Mouse (Mus musculus) neural tube, embryonic 13.5 days (tissue): Measurements from ENCODE around the gene Ppp4c. TPM values are rescaled to one million over a fixed set of nuclear protein-coding genes. Genes with fewer than 3 reads are reported as not detected.
A peak's percentile ranks its signal among the peaks of the same experiment; 100 is the strongest.

Source experiments
- ATAC-seq: fragments of 200-750 bp; cut with Nextera tagmentation; 2 replicates; pipeline ENCODE4 v1.8.0; 2017; ENCODE audit warnings: low read depth, mild to moderate bottlenecking, moderate TSS enrichment, moderate library complexity
- H3K27ac ChIP-seq: fragments of 300-500 bp; sonication (generic); replicated peaks from 2 replicates; pipeline ENCODE4 v1.5.1; 2015; ENCODE audit warnings: moderate library complexity, mild to moderate bottlenecking, inconsistent platforms
- H3K27me3 ChIP-seq: fragments of 300-500 bp; sonication (generic); 2 replicates; pipeline ENCODE4 v1.6.1; 2015; ENCODE audit warnings: mild to moderate bottlenecking, inconsistent platforms
- H3K36me3 ChIP-seq: fragments of 300-500 bp; sonication (generic); 2 replicates; pipeline ENCODE4 v1.6.1; 2015; ENCODE audit warnings: mild to moderate bottlenecking, inconsistent platforms
- H3K4me1 ChIP-seq: fragments of 300-500 bp; sonication (generic); replicated peaks from 2 replicates; pipeline ENCODE4 v1.6.1; 2015; ENCODE audit warnings: inconsistent platforms
- H3K4me2 ChIP-seq: fragments of 300-500 bp; sonication (generic); 2 replicates; pipeline ENCODE4 v1.6.1; 2015; ENCODE audit warnings: inconsistent platforms, mild to moderate bottlenecking, moderate library complexity
- H3K4me3 ChIP-seq: fragments of 300-500 bp; sonication (generic); 2 replicates; pipeline ENCODE4 v1.5.1; 2015; ENCODE audit warnings: mild to moderate bottlenecking, inconsistent platforms
- H3K9ac ChIP-seq: fragments of 300-500 bp; sonication (generic); 2 replicates; pipeline ENCODE4 v1.6.1; 2015; ENCODE audit warnings: moderate library complexity, mild to moderate bottlenecking, inconsistent platforms
- H3K9me3 ChIP-seq: fragments of 300-500 bp; sonication (generic); 2 replicates; pipeline ENCODE4 v1.6.1; 2016; ENCODE audit warnings: inconsistent platforms
- whole genome bisulfite sequencing: fragments of 180-500 bp; shearing (Covaris S2); methylation state at CpG from one replicate; pipeline ENCODE4 v1.1.7; 2015; 5-methylcytosine and 5-hydroxymethylcytosine counted together
- polyA plus RNA-seq: library from polyadenylated mRNA; unstranded; fragments of >200 nt; fragmentation: Nextera tagmentation; extraction: Ambion mirVana; gene quantifications from 2 replicates; pipeline ENCODE4 v1.2.1, GENCODE M21; 2015

The Ppp4c gene
- polyA plus RNA-seq, 1 experiment from 2014 or later, result 216 TPM

DNA sequence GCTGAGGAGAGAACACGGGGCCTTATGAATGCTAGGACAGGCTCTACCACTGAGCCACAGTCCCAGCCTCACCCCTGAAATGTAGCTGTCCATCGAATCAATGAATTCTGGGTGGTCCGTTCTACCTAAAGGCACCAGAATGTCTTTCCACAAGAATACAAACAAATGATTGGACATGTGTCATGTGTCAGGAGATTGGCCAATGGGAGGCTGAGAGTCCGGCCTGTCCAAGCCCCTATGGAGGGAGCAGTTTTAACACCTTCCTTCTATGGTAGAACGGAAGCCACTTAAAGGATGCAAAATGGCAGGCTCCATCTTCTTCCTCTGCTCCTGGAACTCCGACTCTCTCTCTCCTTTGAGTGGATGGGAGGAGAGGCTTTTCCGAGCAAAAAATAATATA lies 25.3 kb upstream of the Ppp4c start:
- no peaks in the 10 kb centered on the region for H3K36me3 ChIP-seq
- H3K4me1 ChIP-seq, result peaks cover 12% of the 10 kb centered on the region
- 0 out of 2 replicates have a peak, but pooled peaks cover 4% of the 10 kb centered on the region for H3K9me3 ChIP-seq
- 90% methylated on average over 7 of the region's 7 CpGs for WGBS
- H3K27me3 ChIP-seq, result no peaks in the 10 kb centered on the region
- no peak overlapping the region for H3K4me2 ChIP-seq
- no peak for ATAC-seq
- no peak overlapping the region for H3K4me3 ChIP-seq
- no peak overlapping the region for H3K27ac ChIP-seq
- H3K9ac ChIP-seq, result no peak overlapping the region

DNA sequence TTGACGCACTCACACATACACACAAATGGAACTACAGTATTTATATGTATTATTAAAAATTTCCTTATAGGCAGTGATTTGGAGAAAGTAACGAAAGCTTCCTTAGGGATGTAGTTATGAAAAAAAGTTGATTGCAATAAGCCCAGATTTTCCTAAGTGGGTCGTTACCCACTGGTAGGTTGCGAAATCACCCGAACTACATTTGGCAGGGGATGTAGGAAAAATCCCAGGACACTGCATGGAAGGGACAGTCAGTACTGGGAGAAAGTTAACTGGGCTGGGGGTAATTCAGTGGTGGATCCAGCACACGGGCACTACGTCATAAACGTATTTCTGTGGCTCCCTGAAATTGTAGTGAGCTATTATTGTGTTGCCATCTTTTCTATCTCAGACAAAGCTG lies 24.2 kb upstream of the Ppp4c start:
- Histone ChIP-seq H3K4me2 (no peak overlapping the region), H3K27ac (no peak overlapping the region), H3K9ac (no peak overlapping the region), H3K4me1 (0 out of 2 replicates have a peak, but pooled peaks cover under 1% of the 10 kb centered on the region), H3K27me3 (no peaks in the 10 kb centered on the region), H3K36me3 (no peaks in the 10 kb centered on the region), H3K4me3 (no peak overlapping the region), H3K9me3 (0 out of 2 replicates have a peak, but pooled peaks cover 4% of the 10 kb centered on the region)
- WGBS, result 89% methylated on average over 8 of the region's 8 CpGs
- ATAC-seq, result no peak

DNA sequence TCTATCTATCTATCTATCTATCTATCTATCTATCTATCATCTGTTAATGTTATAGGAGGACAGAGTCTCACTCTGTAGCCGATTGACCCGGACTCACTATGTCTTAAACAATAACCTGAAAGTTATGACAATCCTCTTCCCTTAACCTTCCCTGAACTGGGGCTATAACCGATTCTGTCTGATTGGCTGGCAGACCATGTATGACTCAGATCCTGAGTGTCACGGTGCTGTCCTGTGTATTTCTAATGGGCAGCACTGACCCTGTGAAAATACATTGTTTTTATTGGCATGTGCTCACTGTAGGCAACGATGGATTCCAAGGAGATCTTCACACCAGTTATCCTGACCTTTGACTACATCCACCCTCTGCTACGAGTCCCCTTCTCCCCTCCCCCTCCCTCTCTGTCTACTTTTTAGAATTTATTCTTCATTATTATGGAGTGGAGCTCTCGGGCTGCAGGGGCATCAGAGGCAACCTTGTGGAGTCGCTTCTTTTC lies 23.5 kb upstream of the Ppp4c start:
- WGBS, result 53% methylated on average over 8 of the region's 8 CpGs

DNA sequence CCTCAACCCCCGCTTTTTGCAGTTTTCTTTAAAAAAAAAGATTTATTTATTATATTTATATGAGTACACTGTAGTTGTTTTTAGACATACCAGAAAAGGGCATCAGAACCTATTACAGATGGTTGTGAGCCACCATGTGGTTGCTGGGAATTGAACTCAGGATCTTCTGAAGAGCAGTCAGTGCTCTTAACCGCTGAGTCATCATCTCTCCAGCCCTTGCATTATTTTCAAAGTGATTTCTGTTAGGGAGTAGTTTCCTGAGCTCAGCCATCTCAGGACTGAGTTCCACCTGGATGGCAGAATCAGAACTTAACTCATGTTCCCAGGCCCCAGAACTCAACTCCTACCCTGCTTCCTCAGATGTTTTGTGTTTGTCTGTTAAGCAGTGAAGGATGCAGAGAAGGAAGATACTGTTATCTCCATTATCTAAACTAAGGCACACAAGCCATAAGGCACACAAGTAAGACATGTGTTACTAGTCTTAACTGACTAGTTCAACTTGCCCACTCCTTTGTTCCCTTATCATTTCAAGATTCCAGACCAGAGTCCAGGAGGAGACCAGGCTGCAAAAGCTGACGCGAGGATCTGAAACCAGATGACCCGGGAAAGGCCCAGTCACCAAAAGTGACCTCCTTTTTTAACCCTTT lies 17.6 kb upstream of the Ppp4c start:
- ATAC-seq, result no peak
- Histone ChIP-seq H3K27ac (peak overlapping the region; percentile 76; the same call in 1 of the 2 replicates), H3K4me2 (peak overlapping the region; percentile 86), H3K9me3 (no peaks in the 10 kb centered on the region), H3K4me1 (peaks cover 23% of the 10 kb centered on the region), H3K9ac (peak overlapping the region; percentile 84; the same call in 1 of the 2 replicates), H3K36me3 (no peaks in the 10 kb centered on the region), H3K27me3 (no peaks in the 10 kb centered on the region), H3K4me3 (0 out of 2 replicates have a peak overlapping the region, but pooled peaks have one; percentile 71)
- 76% methylated on average over 5 of the region's 5 CpGs for WGBS

More for the DNA sequence above, 23.5 kb upstream of the Ppp4c start:
- H3K36me3 ChIP-seq, result no peaks in the 10 kb centered on the region
- H3K4me2 ChIP-seq, result no peak overlapping the region
- ATAC-seq, result no peak
- no peaks in the 10 kb centered on the region for H3K27me3 ChIP-seq
- no peak overlapping the region for H3K27ac ChIP-seq
- H3K9me3 ChIP-seq, result 0 out of 2 replicates have a peak, but pooled peaks cover 4% of the 10 kb centered on the region
- H3K9ac ChIP-seq, result no peak overlapping the region
- H3K4me3 ChIP-seq, result no peak overlapping the region
- no peaks in the 10 kb centered on the region for H3K4me1 ChIP-seq

DNA sequence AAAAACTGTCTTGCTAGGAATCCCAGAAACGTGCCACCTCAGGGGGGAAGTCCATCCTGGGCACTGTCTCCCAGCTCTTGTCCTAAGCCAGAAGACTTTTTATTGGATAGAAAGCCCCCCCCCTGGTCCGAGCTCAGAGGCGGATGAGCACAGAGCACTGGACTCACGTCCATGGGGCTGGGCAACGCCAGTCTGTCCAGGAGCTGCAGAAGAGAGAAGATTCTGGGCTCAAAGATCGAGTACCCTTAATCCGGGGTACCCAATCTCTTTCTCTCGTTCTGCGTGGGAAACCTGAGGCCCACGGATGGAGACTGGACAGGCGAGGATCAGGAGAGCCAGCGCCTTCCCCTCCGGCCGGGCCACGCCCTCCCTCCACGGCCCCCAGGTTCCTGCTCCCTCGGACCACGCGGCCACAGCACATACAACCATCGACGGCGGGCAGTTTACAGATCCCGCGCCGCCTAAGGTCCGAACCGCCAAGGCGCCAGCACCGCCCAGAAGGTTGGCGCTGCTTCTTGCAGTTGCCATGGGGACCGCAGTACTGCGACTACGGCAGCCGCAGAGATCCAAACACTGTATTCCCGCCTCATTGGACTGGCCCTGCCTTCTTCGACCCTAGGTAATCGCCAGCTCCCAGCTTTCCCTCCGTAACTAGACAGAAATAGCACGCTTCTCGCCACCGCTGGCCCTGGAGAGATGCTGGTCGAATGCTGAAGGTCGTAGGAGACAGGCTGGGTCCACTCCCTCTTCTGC lies 16.6 kb upstream of the Ppp4c start:
- Histone ChIP-seq H3K9ac (peak overlapping the region; percentile 84), H3K27ac (peak overlapping the region; percentile 76), H3K9me3 (no peaks in the 10 kb centered on the region), H3K4me1 (peaks cover 23% of the 10 kb centered on the region), H3K4me2 (peak overlapping the region; percentile 86), H3K36me3 (0 out of 2 replicates have a peak, but pooled peaks cover 3% of the 10 kb centered on the region), H3K4me3 (peak overlapping the region; percentile 71), H3K27me3 (no peaks in the 10 kb centered on the region)
- WGBS, result under 1% methylated on average over 43 of the region's 43 CpGs
- peak; percentile 92 for ATAC-seq

DNA sequence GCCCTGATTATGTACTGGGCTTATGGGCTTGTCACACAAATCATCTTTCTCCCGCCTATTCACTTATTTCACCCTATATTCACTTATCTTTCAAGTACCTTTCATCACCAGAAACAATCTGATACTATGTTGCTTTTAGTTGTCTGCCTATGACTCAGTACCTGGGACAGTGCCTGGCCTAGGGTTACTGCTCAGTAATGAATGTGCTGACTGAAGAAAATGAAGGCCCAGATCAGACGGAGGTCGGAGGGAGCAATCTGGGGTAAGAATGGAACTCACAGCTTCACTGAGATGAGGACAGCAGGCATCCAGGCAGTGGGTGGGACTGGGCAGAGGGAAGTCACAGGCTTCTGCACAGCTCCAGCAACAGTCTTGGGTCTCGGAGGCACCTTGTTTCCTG lies 15.1 kb upstream of the Ppp4c start:
- 78% methylated on average over 4 of the region's 4 CpGs for WGBS
- Histone ChIP-seq H3K4me1 (peaks cover 23% of the 10 kb centered on the region), H3K4me3 (no peak overlapping the region), H3K9me3 (no peaks in the 10 kb centered on the region), H3K27ac (0 out of 2 replicates have a peak overlapping the region, but pooled peaks have one; percentile 13), H3K4me2 (peak overlapping the region; percentile 86), H3K36me3 (0 out of 2 replicates have a peak, but pooled peaks cover 10% of the 10 kb centered on the region), H3K9ac (peak overlapping the region; percentile 84), H3K27me3 (no peaks in the 10 kb centered on the region)
- ATAC-seq, result no peak

DNA sequence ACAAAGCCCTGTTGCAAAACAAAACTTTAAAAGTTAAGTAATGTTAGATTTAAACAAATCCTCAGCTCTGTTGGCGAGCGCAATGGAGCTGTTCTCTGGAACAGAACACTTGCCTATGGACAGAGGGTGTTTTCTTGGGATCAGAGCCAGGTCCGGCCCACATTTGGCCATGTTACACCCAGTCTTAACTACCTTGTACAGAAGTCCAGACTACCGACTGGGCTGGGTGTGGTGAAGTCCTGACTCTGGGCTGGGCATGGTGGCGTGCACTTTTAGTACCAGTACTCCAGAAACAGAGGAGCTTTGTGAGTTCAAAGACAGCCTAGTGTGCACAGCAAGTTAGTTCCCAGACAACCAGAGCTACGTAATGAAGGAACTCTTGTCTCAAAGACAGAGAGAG lies 14.7 kb upstream of the Ppp4c start:
- Histone ChIP-seq H3K27ac (no peak overlapping the region), H3K9me3 (no peaks in the 10 kb centered on the region), H3K4me2 (no peak overlapping the region), H3K27me3 (no peaks in the 10 kb centered on the region), H3K4me1 (peaks cover 23% of the 10 kb centered on the region), H3K4me3 (no peak overlapping the region), H3K9ac (0 out of 2 replicates have a peak overlapping the region, but pooled peaks have one; percentile 84), H3K36me3 (0 out of 2 replicates have a peak, but pooled peaks cover 10% of the 10 kb centered on the region)
- no peak for ATAC-seq
- WGBS, result 83% methylated on average over 6 of the region's 6 CpGs

DNA sequence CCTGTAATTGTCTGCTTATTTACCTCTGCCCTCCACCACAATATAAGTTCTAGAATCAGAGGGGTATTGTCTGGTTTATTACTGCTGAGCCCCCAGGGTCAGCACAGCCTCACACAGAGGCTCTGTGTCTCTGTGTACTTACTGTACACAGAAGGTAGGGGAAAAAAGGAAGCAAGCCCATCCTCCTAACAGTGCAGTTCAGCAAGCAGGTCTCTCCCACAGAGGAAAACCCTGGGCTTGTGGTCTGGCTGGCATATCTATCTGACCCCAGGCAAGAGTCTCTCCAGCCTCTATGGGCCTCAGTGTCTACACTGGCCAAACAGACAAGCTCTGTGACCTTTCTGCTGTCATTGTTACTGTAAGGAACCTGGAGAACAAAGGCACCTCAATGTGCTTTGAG lies 11.5 kb upstream of the Ppp4c start:
- H3K27me3 ChIP-seq, result no peaks in the 10 kb centered on the region
- no peak for ATAC-seq
- H3K4me1 ChIP-seq, result peaks cover 28% of the 10 kb centered on the region
- no peak overlapping the region for H3K9ac ChIP-seq
- H3K9me3 ChIP-seq, result no peaks in the 10 kb centered on the region
- 0 out of 2 replicates have a peak, but pooled peaks cover 10% of the 10 kb centered on the region for H3K36me3 ChIP-seq
- H3K4me3 ChIP-seq, result no peak overlapping the region
- H3K27ac ChIP-seq, result no peak overlapping the region
- H3K4me2 ChIP-seq, result no peak overlapping the region

DNA sequence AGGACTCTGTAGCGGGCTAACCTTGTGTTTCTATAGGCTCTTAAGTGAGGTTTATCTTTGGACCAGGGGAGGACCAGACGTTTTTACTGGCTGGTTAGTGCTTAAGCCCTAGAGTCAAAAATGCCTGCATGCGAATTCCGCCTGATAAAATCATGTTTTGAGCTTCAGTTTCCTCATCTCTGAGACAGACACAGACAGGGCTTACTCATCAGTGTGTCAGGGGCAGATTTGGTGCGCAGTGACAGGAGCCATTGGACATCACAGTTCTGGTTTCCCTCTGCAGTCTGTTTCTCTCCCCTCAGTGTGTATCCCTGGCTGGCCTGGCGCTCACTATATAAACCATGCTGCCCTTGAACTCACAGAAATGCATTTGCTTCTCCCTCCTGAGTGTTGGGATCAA lies 10.9 kb upstream of the Ppp4c start:
- Histone ChIP-seq H3K4me3 (no peak overlapping the region), H3K4me2 (no peak overlapping the region), H3K9me3 (no peaks in the 10 kb centered on the region), H3K36me3 (0 out of 2 replicates have a peak, but pooled peaks cover 10% of the 10 kb centered on the region), H3K4me1 (peaks cover 25% of the 10 kb centered on the region), H3K9ac (no peak overlapping the region), H3K27ac (no peak overlapping the region), H3K27me3 (no peaks in the 10 kb centered on the region)
- WGBS, result 92% methylated on average over 6 of the region's 6 CpGs
- no peak for ATAC-seq

DNA sequence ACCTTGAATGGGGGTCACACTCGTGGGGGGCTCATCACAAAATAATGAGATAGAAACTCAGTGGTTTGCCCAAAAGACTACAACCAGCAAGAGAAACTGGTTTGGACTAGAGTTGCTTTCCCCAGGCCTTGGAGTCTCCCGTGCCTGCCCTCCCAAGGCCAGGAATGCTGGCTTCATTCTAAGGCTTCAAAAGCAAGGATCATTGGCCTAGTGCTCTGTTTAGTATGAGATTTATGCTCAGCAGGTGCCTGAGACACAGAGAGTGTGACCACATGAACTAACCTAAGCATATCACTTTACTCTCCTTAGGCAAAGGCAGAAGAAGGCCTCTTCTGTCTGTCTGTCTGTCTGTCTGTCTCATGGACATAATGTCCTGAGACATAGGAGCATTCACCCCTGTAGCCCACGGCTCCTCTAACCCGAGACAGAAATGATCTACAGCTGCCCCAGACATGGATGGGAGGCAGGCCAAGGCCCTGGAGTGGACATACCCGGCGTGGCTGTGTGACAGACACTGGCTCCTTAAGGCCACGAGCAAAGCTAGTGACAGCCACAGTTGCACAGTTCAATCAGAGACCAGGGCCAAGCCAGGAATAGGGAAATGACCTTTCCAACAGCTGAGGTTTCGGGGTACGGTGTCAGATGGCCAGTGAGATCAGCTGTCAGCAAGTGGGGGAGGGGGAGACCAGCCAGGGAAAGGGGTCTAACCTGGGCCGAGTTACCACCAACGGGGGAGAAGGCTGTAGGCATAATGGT lies 10.0 kb upstream of the Ppp4c start:
- Histone ChIP-seq H3K4me2 (no peak overlapping the region), H3K4me1 (peaks cover 25% of the 10 kb centered on the region), H3K9ac (no peak overlapping the region), H3K4me3 (no peak overlapping the region), H3K36me3 (0 out of 2 replicates have a peak, but pooled peaks cover 10% of the 10 kb centered on the region), H3K27ac (no peak overlapping the region), H3K9me3 (no peaks in the 10 kb centered on the region), H3K27me3 (no peaks in the 10 kb centered on the region)
- no peak for ATAC-seq
- WGBS, result 88% methylated on average over 11 of the region's 11 CpGs

DNA sequence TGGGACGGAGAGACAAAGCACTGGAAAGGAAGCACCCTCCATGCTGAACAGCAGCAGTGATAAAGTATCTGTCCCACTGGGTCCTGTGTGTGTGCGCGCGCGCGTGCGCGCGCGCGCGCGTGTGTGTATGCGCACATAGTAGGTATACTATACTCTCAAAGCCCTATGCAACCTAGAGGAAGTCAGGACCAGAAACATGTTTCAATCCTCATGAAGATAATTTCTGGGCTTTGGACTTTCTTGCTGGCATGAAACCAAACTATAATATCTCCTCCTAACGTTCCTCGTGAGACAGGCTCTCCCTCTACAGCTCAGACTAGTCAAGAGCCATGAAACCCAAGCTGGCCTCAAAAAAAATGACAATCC lies 8.7 kb upstream of the Ppp4c start:
- no peaks in the 10 kb centered on the region for H3K27me3 ChIP-seq
- H3K9me3 ChIP-seq, result no peaks in the 10 kb centered on the region
- H3K9ac ChIP-seq, result no peak overlapping the region
- no peak overlapping the region for H3K4me2 ChIP-seq
- no peak overlapping the region for H3K4me3 ChIP-seq
- H3K4me1 ChIP-seq, result peaks cover 38% of the 10 kb centered on the region
- WGBS, result 95% methylated on average over 16 of the region's 16 CpGs
- no peak overlapping the region for H3K27ac ChIP-seq
- peaks cover 22% of the 10 kb centered on the region for H3K36me3 ChIP-seq
- no peak for ATAC-seq
